In the genomic region with DNA sequence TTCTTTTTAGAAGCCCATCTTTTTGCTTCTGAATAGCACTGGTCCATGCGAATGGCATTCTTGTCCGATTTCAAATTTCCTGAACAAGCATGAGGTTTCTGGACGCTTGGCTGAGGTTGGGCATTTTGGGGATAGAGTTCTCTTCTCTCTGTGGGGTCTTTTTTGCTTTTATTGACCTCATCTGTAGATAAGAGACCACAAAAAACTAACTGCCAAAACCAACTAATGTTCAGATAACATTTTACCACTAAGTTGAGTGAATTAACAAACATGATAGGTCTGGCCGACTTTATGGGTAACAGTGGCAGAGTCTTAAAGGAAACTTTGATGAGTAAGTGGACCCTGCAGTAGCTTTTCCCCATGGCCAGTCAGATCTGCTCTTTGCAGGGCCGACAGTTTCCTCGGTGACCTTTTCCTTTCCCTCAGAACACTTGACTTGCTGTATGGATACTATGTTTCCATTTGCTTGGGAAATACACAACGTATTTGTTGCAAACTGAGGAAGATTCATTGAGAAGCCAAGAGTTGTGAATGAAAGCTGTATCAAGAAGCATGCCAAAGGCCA, we compare ENCODE assay signal across 8 mouse cellular contexts. TPM values are rescaled to one million over a fixed set of nuclear protein-coding genes. Genes with fewer than 3 reads are reported as not detected.
DNase-seq lines count a peak whose midpoint lies in the region; ATAC-seq and TF ChIP-seq lines count a peak whose summit lies in the region.

No protein-coding gene starts in this region.

- peaks cover 18% of the 10 kb centered on the region for H3K4me1 ChIP-seq in heart, embryonic 12.5 days (replicated peaks)
- H3K4me1 ChIP-seq in G1E (ENCODE audit: insufficient read depth, low read depth, low read length) = peaks cover 30% of the 10 kb centered on the region
- peaks cover 16% of the 10 kb centered on the region for H3K4me1 ChIP-seq in heart, embryonic 15.5 days (replicated peaks)
- peaks cover 6% of the 10 kb centered on the region for H3K4me1 ChIP-seq in midbrain, embryonic 11.5 days (ENCODE audit: control insufficient read depth, insufficient read depth, low read length)

- H3K9me3 ChIP-seq in heart, embryonic 12.5 days (replicated peaks) = no peaks in the 10 kb centered on the region
- no peaks in the 10 kb centered on the region for H3K9me3 ChIP-seq in G1E (replicated peaks)
- H3K9me3 ChIP-seq in heart, embryonic 15.5 days (replicated peaks) = no peaks in the 10 kb centered on the region
- no peaks in the 10 kb centered on the region for H3K9me3 ChIP-seq in midbrain, embryonic 11.5 days (ENCODE audit: control insufficient read depth, low read length)

- peak overlapping the region; percentile 95 for H3K9ac ChIP-seq in heart, embryonic 12.5 days
- peak overlapping the region; percentile 98 for H3K9ac ChIP-seq in heart, embryonic 15.5 days
- H3K9ac ChIP-seq in midbrain, embryonic 11.5 days (ENCODE audit: low read length) = peak overlapping the region; percentile 96

- TF ChIP-seq CTCF in G1E (IDR thresholded peaks at IDR 0.05; ENCODE audit: low read depth, low read length) = no peak

- H3K4me2 ChIP-seq in heart, embryonic 12.5 days = peak overlapping the region; percentile 75
- H3K4me2 ChIP-seq in heart, embryonic 15.5 days = peak overlapping the region; percentile 65
- H3K4me2 ChIP-seq in midbrain, embryonic 11.5 days = peak overlapping the region; percentile 72

- H3K27me3 ChIP-seq in heart, embryonic 12.5 days (replicated peaks) = no peaks in the 10 kb centered on the region
- H3K27me3 ChIP-seq in G1E (ENCODE audit: insufficient read depth, low read length) = no peaks in the 10 kb centered on the region
- no peaks in the 10 kb centered on the region for H3K27me3 ChIP-seq in heart, embryonic 15.5 days
- H3K27me3 ChIP-seq in midbrain, embryonic 11.5 days (ENCODE audit: control insufficient read depth, insufficient read depth, low read length) = no peaks in the 10 kb centered on the region

- H3K27ac ChIP-seq in heart, embryonic 12.5 days (ENCODE audit: poor library complexity, severe bottlenecking) = peak overlapping the region; percentile 97
- peak overlapping the region; percentile 99 for H3K27ac ChIP-seq in heart, embryonic 15.5 days
- H3K27ac ChIP-seq in midbrain, embryonic 11.5 days (ENCODE audit: low read depth, low read length) = no peak overlapping the region; the same call in 1 of the 2 replicates

- intact Hi-C loops in heart, postnatal 14 days (cut with DNase I) = loop anchor here (10.0 kb wide), 1 partner anchor 191 kb away; no protein-coding TSS in a partner anchor

- no peaks in the 10 kb centered on the region for H3K36me3 ChIP-seq in heart, embryonic 12.5 days
- peaks cover 12% of the 10 kb centered on the region for H3K36me3 ChIP-seq in G1E (replicated peaks)
- H3K36me3 ChIP-seq in heart, embryonic 15.5 days = no peaks in the 10 kb centered on the region
- H3K36me3 ChIP-seq in midbrain, embryonic 11.5 days (ENCODE audit: control insufficient read depth, insufficient read depth, low read length) = no peaks in the 10 kb centered on the region

- 14% methylated on average over 7 of the region's 7 CpGs for WGBS in heart, embryonic 12.5 days
- WGBS in heart, embryonic 15.5 days = 11% methylated on average over 7 of the region's 7 CpGs
- 31% methylated on average over 7 of the region's 7 CpGs for WGBS in midbrain, embryonic 11.5 days

- peak overlapping the region; percentile 85 for H3K4me3 ChIP-seq in heart, embryonic 12.5 days
- peak overlapping the region; percentile 87 for H3K4me3 ChIP-seq in G1E (ENCODE audit: low read depth, low read length)
- peak overlapping the region; percentile 97 for H3K4me3 ChIP-seq in heart, embryonic 15.5 days
- peak overlapping the region; percentile 90 for H3K4me3 ChIP-seq in midbrain, embryonic 11.5 days (ENCODE audit: low read depth, low read length)

- no peak for ATAC-seq in heart, embryonic 12.5 days (ENCODE audit: insufficient number of reproducible peaks, low FRiP score)
- no peak for ATAC-seq in G1E (ENCODE audit: extremely low read depth, insufficient number of reproducible peaks, low FRiP score, poor library complexity, severe bottlenecking)
- no peak for ATAC-seq in heart, embryonic 15.5 days (replicated peaks; ENCODE audit: insufficient number of reproducible peaks, insufficient read depth, low FRiP score, low read depth)
- no peak for ATAC-seq in midbrain, embryonic 11.5 days (ENCODE audit: low FRiP score)

- no peak for DNase-seq in heart, postnatal 14 days
- DNase-seq in G1E (ENCODE audit: low spot score) = no peak
- no peak for DNase-seq in midbrain, embryonic 11.5 days (ENCODE audit: low spot score, missing footprints)
- DNase-seq in natural killer cell, adult 2 months (ENCODE audit: low spot score in 2 of 2) = no peak
- no peak for DNase-seq in left cerebral cortex, adult 9 months (ENCODE audit: low spot score in 2 of 2)
- no peak for DNase-seq in cerebellum, adult 9-11 months

RNA-seq across cellular contexts. Expression of gene Usf3, which starts 1.0 kb away (rescaled TPM):
- 2.4 and 3.2 TPM in 2 replicates for polyA plus RNA-seq in heart, embryonic 12.5 days (2016; fragmentation: Nextera tagmentation; extraction: Ambion mirVana)
- total RNA-seq in heart, postnatal 14 days (2021) = 10 to 100 TPM; 21.0 to 22.3 TPM
- total RNA-seq in G1E (2014; fragmentation: Nextera tagmentation) (50.4 and 56.7 TPM in 2 replicates), G1E (2017) (10.2 TPM in 2 replicates)
- 4.0 and 4.4 TPM in 2 replicates for polyA plus RNA-seq in G1E (2012)
- 1.6 and 1.7 TPM in 2 replicates for polyA plus RNA-seq in heart, embryonic 15.5 days (2015; fragmentation: Nextera tagmentation; extraction: Ambion mirVana)
- polyA plus RNA-seq in midbrain, embryonic 11.5 days (2014; fragmentation: Nextera tagmentation; extraction: Ambion mirVana) = 4.1 and 4.6 TPM in 2 replicates

RNA-seq across cellular contexts. Expression of gene Naa50, which starts 34.4 kb away (rescaled TPM):
- polyA plus RNA-seq in heart, embryonic 12.5 days (2016; fragmentation: Nextera tagmentation; extraction: Ambion mirVana) = 98.7 and 103 TPM in 2 replicates
- total RNA-seq in heart, postnatal 14 days (2021) = 10 to 100 TPM; 52.5 to 56.0 TPM
- total RNA-seq in G1E (2014; fragmentation: Nextera tagmentation) (171 and 207 TPM in 2 replicates), G1E (2017) (73.3 and 89.8 TPM in 2 replicates)
- 44.5 and 57.3 TPM in 2 replicates for polyA plus RNA-seq in G1E (2012)
- 72.0 and 78.1 TPM in 2 replicates for polyA plus RNA-seq in heart, embryonic 15.5 days (2015; fragmentation: Nextera tagmentation; extraction: Ambion mirVana)
- polyA plus RNA-seq in midbrain, embryonic 11.5 days (2014; fragmentation: Nextera tagmentation; extraction: Ambion mirVana) = 100 and 111 TPM in 2 replicates

RNA-seq across cellular contexts. Expression of gene Atp6v1a, which starts 34.5 kb away (rescaled TPM):
- 38.3 and 38.6 TPM in 2 replicates for polyA plus RNA-seq in heart, embryonic 12.5 days (2016; fragmentation: Nextera tagmentation; extraction: Ambion mirVana)
- 10 to 100 TPM; 37.8 to 39.6 TPM for total RNA-seq in heart, postnatal 14 days (2021)
- total RNA-seq in G1E (2014; fragmentation: Nextera tagmentation) (57.4 and 62.7 TPM in 2 replicates), G1E (2017) (158 and 174 TPM in 2 replicates)
- 1.6 and 2.7 TPM in 2 replicates for polyA plus RNA-seq in G1E (2012)
- polyA plus RNA-seq in heart, embryonic 15.5 days (2015; fragmentation: Nextera tagmentation; extraction: Ambion mirVana) = 32.6 and 34.8 TPM in 2 replicates
- polyA plus RNA-seq in midbrain, embryonic 11.5 days (2014; fragmentation: Nextera tagmentation; extraction: Ambion mirVana) = 72.1 and 81.9 TPM in 2 replicates
